Mouse (Mus musculus) lung, postnatal 0 days (tissue): Measurements from ENCODE around the gene Thy1.

ENCODE experiments used
- CTCF ChIP-seq: IDR thresholded peaks from 2 replicates; pipeline ENCODE4 v1.5.1; 2016; ENCODE audit warnings: antibody characterized with exemption, mild to moderate bottlenecking
- EP300 ChIP-seq: IDR thresholded peaks from 2 replicates; pipeline ENCODE4 v1.6.1; 2016; ENCODE audit warnings: antibody characterized with exemption, mild to moderate bottlenecking, control low read depth

DNA sequence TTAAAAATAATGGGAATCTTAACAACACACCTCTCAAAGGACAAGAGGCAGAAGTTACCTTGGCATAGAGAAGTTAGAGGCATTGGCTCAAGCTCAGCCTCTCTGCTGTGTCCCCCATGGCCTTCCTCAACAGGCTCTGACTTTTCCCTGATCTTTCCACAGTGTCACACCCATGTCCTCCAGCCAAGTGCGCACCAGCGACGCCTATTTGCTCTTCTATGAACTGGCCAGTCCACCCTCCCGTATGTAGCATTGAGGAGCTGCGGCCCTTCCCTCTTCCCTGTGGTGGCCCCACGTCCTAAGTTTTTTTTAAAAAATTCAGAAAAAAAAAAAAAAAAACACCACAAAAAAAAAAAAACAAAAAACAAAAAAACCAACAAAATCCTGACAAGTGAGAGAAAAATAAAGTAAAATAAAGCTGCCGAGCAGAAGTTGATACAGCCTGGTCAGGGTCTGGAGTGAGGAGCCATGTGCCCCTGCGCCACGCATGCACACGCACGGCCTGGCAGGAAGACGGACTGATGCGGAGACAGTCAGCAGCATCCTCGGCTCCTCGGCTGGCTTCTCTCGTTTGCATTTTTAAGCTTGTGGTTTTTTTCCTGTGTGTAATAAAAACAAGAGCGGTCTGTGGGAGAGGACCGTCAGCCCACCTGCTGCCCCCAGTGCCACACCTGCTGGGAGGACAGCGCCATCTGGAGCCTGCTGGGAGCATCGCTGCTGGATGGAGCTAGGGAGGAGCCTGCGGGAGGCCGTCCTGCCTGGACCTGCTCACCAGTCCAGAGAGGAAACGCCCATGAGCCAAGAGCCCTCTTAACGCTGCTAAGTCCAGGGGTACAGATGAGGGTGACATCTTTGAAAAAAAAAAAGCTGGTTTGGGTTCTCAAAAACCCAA is 50.7 kb downstream of the Thy1 start:
- TF ChIP-seq CTCF (peak; percentile 88), EP300 (no peak)
